Mouse (Mus musculus) ZHBTc4 (cell line): ENCODE measurements around the gene 1700020N01Rik.

Experiments
- DNase-seq: peaks from one replicate; pipeline ENCODE4 v3.0.0-alpha.2; 2011; ENCODE audit warnings: low read depth, low spot score

The 1700020N01Rik gene

GRCm38 (mm10) chr10:21669750-21670161 is 76.8 kb downstream of the 1700020N01Rik start:
- no peak for DNase-seq

GRCm38 (mm10) chr10:21670168-21670567 is 77.2 kb downstream of the 1700020N01Rik start:
- DNase-seq: no peak
